Mouse (Mus musculus) left cerebral cortex, postnatal 36 days (tissue): ENCODE measurements around the gene Gm17622. TPM values are rescaled to one million over a fixed set of nuclear protein-coding genes. Genes with fewer than 3 reads are reported as not detected.

Source experiments
- DNase-seq, 2 experiments: peaks; one replicate each; pipeline ENCODE4 v3.0.0; 2021 to 2022; ENCODE audit warnings: low spot score in 2 of 2, mixed read lengths in 1 of 2
- intact Hi-C: fragments of 180-260 bp; cut with DNase I; formaldehyde crosslinking; loops from one replicate; pipeline ENCODE4 v1.15.1; 2025
- total RNA-seq, 2 experiments: library from RNA; stranded (reverse); gene quantifications; 2 replicates each; pipeline ENCODE4 v1.2.3; 2021

Gene Gm17622
- not detected for total RNA-seq

DNA sequence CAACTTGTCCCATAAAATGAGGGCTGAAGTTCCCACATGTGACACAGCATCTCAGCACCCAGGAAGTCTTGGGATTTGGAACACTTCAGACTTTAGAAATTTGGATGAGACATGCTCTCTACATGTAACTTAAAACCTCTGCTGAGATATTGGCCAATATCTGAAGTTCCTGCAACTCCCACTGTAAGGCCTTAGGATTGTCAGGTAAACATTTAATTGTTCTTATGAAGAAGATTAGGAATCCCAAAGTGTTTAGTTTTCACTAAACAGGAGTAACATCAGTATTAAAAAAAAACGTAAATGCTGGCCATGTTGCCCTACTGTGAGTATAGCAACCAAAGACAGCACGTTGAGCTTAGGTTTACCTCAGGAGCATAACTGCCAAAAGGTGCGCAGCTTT is at the start of gene Gm17622:
TSS of gene Gm17622 (plus strand) at position 301 of the 400 bp plus-strand sequence.
- intact Hi-C loops: no loop called here
- DNase-seq: no peak

DNA sequence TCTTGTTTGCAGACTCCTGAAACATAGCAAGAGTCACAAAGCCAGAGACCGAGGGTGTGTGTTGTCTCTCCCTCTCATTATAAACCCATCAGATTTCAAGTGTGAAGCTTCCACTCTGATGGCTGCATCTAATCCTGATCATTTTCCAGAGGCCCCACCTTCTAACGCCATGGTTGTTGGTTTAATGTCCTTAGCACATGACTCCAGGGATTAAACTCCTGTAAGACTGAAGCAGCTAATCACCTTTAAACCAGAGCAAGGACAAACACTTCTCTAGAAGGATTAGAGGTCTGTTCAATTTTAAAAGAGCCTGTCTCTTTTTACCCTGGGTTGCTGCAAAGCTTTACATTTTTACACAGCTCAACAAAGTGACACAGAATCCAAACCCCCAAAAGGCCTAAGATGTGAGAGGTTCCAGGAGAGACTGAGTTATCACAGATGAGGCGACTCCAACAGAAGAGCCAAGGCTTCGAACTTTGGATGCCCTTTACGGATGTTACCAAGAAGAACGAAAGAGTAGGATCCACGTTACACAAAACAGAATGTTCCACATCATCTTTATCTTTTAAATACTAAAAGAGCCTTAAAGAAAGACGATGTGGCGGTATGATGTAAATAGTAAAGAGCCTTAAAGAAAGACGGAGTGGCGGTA is 40.2 kb upstream of the Gm17622 start:
- no peak for DNase-seq
- intact Hi-C loops: no loop called here

DNA sequence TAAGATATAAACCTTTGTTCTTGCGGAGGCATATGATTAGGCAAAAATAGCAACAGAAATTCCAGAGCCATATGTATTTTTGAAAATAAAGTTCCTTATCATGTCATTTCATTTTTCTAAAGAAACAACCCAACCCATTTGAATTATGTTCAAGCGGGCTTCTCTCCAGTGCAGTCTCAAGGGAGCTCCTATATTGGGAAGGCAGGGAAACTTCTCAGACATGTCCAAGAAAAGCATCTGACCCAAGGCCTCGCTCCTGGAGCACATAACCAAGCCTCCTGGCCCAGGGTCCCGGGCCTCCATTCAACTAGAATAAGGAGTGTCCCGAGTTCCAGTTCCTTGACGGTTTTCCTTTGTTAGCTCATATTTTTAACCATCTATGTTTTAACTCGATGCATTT is 39.7 kb upstream of the Gm17622 start:
- no peak for DNase-seq

DNA sequence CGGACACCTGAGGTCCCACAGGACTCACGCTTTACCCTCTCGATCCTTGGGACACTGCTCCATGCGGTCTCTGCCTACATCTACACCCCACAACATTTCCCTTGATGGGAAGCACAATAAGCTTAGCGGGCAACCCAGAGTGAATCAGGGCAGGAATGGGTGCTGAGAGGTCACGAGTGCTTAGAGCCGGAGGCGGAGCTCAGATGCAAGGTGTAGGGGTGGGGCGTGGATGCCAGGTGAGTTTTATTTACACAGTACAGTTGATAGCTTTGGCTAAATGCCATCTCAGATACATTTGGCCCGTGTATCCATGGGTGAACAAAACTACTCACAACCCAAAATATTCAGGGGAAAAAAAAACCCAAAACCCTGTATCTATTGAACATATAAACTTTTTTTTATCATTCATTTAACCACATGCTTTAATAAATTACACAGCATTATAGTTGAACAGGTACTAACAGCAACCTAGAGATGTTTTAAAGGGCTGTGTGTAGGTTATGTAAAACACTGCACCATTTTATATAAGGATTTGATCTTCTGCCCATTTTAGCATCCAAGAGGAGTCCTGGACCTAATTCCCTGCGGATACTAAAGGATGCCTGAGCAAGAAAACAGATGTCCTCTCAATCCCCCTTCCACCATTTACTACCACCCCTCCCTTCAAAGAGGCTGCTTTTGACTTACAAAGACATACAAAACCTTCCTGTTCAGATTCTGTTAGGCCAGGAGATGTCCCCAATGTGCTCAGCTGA is 39.0 kb upstream of the Gm17622 start:
- intact Hi-C loops: no loop called here

More for the DNA sequence above, 39.7 kb upstream of the Gm17622 start:
- intact Hi-C loops: no loop called here

DNA sequence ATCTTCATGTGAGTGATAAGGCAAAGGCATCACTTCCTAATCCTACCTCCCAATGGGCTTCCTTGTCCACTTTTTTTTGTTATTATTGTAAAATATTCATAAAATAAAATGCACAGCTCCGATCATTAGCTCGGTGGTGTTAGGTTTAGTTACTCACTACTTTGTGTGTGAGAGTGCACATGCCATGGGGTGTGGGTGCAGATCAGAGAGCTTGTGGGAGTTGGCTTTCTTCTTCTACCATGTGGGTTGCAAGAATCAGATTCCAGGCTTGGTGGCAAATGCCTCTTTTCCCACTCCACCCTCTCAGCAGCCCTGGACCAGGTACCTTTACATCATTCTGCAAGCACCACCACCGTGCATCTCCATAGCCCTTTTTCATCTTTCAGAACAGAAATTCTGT is 37.9 kb upstream of the Gm17622 start:
- DNase-seq: no peak
- intact Hi-C loops: no loop called here

More for the DNA sequence above, 39.0 kb upstream of the Gm17622 start:
- DNase-seq: no peak

DNA sequence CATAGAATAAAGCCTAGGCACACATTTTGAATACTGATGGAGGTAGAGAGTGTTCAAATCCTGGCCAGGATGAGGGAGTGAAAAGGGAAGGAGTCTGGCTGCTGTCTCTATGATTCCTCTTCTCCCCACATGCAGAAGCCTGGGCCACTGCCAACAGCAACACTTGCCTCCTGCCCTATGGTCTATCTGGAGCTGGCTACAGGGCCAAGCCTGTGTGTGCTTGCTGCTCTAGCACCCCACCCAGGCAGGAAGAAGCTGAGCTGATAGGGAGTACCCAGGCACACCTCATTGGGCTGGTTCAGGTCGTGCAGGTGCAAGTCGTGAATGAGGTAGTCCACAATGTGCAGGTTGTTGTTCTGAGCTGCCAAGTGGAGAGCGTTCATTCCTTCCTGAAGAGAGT is 36.2 kb upstream of the Gm17622 start:
- intact Hi-C loops: no loop called here
- DNase-seq: no peak

DNA sequence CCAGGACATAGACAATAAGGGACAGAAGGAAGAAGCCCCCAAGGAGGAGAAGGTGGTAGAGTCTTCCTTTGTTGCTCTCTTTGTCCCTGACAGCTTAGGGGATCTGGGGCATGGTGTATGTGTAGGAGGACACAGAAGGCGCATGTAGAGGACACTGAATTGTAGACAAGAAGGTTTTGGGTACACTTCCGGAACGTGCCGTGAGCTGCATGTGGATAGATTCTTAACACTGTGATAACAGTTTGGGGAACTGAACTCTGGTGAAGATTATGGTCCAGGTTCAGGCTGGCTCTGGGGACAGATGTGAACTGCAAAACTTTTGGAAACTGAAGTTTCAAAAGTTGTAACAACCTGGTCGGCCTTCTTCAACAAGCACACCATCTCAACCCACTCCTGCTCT is 33.0 kb upstream of the Gm17622 start:
- intact Hi-C loops: no loop called here
- DNase-seq: no peak

DNA sequence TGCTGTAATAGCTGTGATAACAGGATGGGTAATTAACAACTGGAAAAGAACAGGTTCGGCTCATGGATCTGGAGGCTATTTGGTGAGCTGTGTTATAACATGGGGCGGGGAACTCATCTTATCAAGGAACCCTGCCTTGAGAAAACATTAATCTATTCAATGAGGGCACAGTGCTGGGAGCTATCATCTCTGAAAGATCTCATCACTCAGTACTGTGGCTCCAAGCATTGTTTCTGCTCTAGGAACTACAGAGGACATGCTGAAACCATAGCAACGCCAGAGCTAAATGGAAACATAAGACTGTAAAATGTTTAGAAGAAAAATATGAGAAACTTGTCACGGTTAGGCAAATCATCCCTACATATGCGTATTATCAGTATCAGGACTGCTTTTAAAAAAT is 32.5 kb upstream of the Gm17622 start:
- no peak for DNase-seq
- intact Hi-C loops: no loop called here

DNA sequence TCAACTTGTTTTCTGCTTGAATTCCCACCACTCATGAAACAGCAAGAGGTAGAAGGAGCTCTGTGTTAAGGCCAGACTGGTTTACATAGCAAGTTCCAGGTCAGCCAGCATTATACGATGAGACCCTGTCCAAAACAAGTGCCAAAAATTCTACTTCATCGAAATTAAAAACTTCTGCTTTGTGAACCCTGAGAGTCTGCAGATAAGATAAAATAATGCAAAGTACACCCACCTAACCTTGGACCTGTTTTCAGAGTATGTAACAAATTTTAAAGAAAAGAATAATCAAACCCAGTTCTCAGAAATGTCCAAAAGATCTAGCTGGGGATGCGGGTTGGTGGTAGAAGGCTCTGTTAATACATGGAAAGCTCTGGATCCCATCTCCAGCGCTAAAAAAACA is 31.9 kb upstream of the Gm17622 start:
- DNase-seq: no peak

DNA sequence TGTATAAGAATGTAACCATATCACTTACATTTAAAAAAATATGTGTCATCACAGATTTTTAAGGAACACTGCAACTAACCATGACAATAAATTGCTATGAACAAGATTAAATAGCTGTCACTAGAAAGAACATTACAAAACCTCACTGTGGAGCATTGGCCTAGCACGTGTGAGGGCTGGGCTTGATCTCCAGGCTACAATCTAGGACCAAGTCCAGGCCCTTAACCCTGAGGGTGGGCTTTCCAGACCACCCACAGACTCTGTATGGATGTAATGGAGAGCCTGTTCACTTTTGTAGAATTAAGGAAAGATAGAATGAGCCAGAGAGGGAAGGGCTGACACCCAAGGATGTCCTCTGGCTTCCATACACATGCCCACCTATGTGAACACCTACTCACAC is 27.9 kb upstream of the Gm17622 start:
- no peak for DNase-seq
- intact Hi-C loops: no loop called here

More for the DNA sequence above, 31.9 kb upstream of the Gm17622 start:
- intact Hi-C loops: no loop called here

DNA sequence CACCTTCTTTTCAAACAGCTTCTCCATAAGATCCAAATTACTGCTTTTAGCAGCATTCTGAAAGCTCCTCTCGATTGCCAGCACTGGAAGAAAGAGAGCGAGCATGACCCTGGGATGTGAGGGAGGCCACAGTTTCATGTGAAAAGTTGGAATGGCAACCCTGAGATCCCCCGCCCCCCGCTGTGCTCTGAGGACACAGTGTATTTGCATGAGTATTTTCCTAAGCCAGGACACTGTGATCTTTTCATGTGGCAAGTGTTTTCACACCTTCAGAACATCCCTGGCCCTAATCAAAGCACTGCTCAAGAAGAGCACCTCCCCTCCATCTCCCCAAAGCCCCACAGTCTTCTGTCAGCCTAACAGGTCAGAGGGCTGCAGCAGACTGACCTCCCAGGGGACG is 25.2 kb upstream of the Gm17622 start:
- DNase-seq: no peak
- intact Hi-C loops: no loop called here

DNA sequence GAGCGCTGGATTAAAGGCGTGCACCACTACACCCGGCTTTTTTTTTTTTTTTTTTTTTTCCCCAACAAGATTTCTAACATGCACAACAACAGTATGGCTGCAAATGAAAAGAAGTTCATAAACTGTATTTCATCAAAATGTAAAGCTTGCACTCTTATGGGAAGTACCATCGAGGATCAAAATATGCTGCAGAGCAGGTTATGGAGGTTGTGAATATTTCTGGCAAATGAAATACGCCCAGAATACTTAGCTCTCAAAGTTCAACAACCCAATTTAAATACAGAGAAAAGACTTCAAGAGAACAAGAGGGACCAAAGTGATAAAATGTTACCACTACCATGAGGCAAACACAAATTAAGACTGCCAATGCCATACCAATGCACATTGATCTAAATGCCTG is 21.9 kb upstream of the Gm17622 start:
- no peak for DNase-seq
- intact Hi-C loops: no loop called here

DNA sequence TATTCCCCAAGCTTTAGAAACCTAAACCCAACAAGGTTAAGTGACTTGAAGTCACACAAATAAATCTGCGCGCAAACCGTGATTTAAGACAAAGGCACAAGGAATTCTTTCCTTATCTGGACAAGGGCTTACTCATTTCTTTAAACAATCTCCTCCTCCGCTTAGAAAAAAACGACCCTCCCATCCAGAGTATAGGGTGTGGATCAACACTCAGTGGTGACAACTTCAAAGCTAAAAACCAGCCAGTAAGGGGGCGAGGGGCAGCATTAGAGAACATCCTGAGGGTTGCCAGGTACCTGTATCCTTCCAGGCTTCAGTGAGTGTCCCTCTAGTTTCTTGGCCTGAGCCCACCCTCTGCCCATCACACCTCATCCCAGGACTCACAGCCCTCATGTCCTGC is 20.0 kb upstream of the Gm17622 start:
- intact Hi-C loops: no loop called here
- no peak for DNase-seq

DNA sequence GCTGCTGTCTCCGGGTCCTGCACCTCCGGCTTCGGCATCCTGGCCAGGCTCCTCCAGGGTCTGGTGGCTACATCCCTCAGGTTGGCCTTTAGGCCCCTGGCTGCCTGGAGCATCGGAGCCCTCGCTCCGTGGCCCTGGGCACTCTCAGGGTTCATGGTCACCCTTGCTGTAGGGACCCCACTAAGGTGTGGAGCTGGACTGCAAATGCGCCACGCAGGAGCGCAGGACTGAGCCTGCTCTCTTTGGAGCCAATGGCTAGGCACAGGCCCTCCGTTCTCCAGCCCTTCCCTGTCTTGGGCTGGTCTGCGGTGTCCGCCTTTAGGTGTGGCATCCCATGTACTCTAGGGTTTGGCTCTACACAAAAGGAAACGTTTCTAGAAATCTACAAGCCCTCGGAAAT is 19.6 kb upstream of the Gm17622 start, which contains the start of gene Ankdd1b:
TSS of gene Ankdd1b (minus strand) at position 242 of the 400 bp plus-strand sequence.
- DNase-seq: no peak
- intact Hi-C loops: no loop called here

DNA sequence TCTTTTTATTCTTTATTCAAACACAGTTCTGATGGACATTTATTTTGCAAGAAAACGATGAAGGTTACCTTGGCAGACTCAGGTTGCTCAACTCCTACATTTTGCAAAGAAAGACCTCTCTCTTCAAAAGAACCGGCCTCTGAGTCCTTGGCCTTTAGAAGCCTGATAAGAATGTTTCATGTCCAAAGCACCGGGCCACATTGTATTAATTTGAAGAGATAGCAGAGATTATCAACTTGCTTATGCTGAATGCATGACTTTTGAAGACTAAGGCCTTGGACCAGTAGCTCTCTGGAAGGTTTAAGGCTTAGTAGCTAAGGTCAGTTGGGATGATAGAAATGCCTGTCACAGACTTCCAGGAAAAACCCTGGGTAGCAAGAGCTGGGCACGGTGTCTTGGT is 13.3 kb upstream of the Gm17622 start:
- intact Hi-C loops: no loop called here
- DNase-seq: no peak

DNA sequence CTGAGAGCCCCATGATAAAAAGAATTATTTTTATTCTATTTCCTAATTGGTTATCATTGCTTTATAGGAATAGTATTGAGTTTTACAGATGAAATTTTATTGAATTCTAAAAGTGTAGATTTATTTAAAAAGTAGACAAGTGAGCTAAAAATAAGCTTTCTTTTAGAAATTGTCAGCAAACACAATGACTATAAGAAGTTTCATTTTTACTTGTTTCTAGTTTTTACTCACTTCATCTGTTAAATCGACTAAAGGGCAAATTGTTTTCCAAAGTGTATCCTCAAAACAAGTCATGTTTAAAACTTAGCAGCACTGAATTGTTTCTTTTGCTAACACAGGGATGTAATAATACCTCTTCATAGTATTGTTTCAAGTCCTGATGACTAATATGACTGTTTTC is 11.5 kb upstream of the Gm17622 start:
- DNase-seq: no peak
- intact Hi-C loops: no loop called here

DNA sequence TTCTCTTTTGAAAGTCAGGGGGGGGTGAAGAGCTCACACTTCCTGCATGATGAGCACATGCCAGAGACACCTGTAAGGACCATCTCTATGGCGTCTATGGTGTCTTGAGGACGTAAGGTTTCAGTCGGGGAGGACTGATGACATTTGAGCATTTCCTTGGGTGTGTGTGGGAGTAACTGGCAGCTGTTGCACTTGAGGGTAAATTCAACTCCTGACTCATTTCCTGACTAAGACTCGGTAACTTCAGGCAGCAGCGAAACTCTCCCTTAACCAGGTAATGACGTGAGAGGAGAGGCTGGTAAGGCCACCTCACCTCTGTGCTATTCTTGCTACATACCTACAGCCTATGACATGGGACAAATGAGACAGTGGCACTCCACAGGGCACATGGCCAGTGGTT is 3.3 kb upstream of the Gm17622 start:
- DNase-seq: no peak
- intact Hi-C loops: no loop called here

DNA sequence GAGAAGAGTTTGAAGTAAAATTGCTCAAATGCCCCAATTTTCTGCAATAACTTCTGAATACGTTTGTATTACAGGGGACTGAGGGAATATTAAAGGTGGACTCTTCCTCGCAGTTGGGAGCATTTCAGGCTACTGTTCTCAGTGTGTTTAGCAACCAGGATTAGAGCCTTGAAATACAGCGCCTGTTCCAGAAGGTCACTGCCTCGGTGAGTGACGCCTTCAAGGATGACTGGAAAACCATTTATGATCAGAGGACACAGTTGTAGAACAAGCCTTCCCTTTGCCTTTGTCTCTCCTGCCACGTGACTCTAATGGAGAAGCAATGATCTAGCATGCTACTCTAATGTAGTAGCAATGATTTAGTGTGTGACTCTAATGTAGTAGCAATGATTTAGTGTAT is 2.6 kb upstream of the Gm17622 start:
- intact Hi-C loops: no loop called here
- DNase-seq: no peak

DNA sequence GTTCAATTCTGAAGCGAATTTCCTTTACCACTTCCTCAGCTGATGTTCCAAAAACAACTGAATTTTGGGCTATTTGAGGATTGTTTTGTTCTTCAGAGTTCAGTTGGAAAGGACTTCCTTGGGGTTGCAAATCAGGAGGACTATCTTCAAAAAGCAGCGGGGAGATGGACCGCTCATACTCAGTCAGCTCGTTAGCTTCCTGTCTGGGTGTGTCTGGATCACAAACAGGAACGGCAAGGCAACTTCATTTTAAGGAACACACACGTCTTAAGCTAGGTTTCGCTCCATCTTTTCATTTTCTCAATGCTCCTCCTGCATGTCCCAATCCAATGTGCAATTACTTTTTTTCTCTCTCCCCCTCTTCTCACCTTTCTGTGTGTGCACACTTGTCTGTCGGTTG is 6.1 kb downstream of the Gm17622 start:
- no peak for DNase-seq
- intact Hi-C loops: no loop called here

DNA sequence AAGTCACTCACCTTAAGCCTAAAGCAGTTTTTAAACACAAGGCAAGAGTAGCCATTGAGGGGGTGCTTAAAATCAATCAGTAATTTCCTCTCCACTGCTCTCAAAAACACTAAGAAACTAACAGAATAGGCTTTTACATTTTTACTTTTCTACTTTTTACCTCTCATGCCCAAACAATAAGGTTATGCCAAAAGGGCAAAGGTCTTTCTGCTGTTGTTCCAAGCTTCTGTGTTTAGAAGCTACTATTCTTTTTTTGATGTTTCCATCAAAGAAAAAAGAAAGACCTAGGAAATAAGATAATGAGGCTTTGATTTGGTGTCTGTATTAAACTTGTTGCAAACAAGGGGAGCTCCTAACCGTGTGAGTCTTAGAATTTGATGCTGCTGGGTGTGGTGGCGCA is 9.4 kb downstream of the Gm17622 start:
- no peak for DNase-seq
- intact Hi-C loops: no loop called here

DNA sequence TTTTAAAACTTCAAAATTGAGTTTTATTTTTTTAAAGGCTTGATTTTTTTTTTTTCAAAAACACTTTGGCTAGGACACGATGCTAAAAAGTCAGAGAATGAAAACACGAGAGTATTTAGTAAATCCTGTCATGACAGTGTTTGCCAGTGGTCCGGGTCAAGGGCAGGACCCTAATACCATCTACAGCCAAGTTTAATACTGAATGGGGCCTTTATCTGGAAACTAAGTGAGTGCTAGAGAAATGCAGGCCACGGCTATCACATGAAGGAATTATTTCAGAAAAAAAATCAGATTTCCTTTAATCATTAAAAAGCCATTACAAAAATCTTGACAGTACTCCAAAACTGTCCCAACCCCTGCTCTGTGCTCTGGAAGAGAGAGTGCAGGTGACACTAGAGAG is 15.1 kb downstream of the Gm17622 start:
- no peak for DNase-seq
- intact Hi-C loops: no loop called here
